Mouse (Mus musculus): ENCODE measurements around the gene Zmynd12. TPM values are rescaled to one million over a fixed set of nuclear protein-coding genes. Genes with fewer than 3 reads are reported as not detected.

Gene Zmynd12
- not detected for total RNA-seq (2021)
- long read RNA-seq, experiment 1 = 0 reads
- long read RNA-seq, experiment 2 = 0 reads

GRCm38 (mm10) chr4:119422294-119422964 is at the start of gene Zmynd12, which contains the start of gene Ppcs:
Zmynd12 (plus strand) TSS chr4:119422814.
Ppcs (minus strand) TSS chr4:119422420.
- DNase-seq (ENCODE audit: low spot score in 2 of 2) = peak; percentile 71 to 87

- no peak for DNase-seq (ENCODE audit: low spot score in 2 of 2)
Measured at GRCm38 (mm10) chr4:119381471-119382190, 41.0 kb upstream of the Zmynd12 start.

GRCm38 (mm10) chr4:119389184-119389583 is 33.4 kb upstream of the Zmynd12 start:
- DNase-seq (ENCODE audit: low spot score in 2 of 2) = no peak

- no peak for DNase-seq (ENCODE audit: low spot score in 2 of 2)
Measured at GRCm38 (mm10) chr4:119390369-119390768, 32.2 kb upstream of the Zmynd12 start.

- no peak for DNase-seq (ENCODE audit: low spot score in 2 of 2)
Measured at GRCm38 (mm10) chr4:119398751-119399150, 23.9 kb upstream of the Zmynd12 start.

- DNase-seq (ENCODE audit: low spot score in 2 of 2) = no peak
Measured at GRCm38 (mm10) chr4:119400896-119401295, 21.7 kb upstream of the Zmynd12 start.

GRCm38 (mm10) chr4:119403431-119403830 is 19.2 kb upstream of the Zmynd12 start:
- DNase-seq (ENCODE audit: low spot score in 2 of 2) = no peak

GRCm38 (mm10) chr4:119411877-119412650 is 10.6 kb upstream of the Zmynd12 start:
- DNase-seq (ENCODE audit: low spot score in 2 of 2) = no peak

GRCm38 (mm10) chr4:119412791-119413190 is 9.8 kb upstream of the Zmynd12 start:
- peak in 1 of 2 experiments; percentile 27 for DNase-seq (ENCODE audit: low spot score in 2 of 2)

GRCm38 (mm10) chr4:119415072-119415753 is 7.4 kb upstream of the Zmynd12 start, which contains the start of gene Ccdc30:
Ccdc30 (minus strand) TSS chr4:119415521.
- DNase-seq (ENCODE audit: low spot score in 2 of 2) = peak; percentile 67 to 85

GRCm38 (mm10) chr4:119417270-119417669 is 5.3 kb upstream of the Zmynd12 start:
- no peak for DNase-seq (ENCODE audit: low spot score in 2 of 2)

GRCm38 (mm10) chr4:119417894-119418293 is 4.7 kb upstream of the Zmynd12 start:
- DNase-seq (ENCODE audit: low spot score in 2 of 2) = no peak

GRCm38 (mm10) chr4:119421191-119421590 is 1.4 kb upstream of the Zmynd12 start:
- DNase-seq (ENCODE audit: low spot score in 2 of 2) = no peak

- peak; percentile 25 to 55 for DNase-seq (ENCODE audit: low spot score in 2 of 2)
Measured at GRCm38 (mm10) chr4:119421921-119422293, 707 bp upstream of the Zmynd12 start.

GRCm38 (mm10) chr4:119425077-119425476 is 2.5 kb downstream of the Zmynd12 start:
- DNase-seq (ENCODE audit: low spot score in 2 of 2) = no peak

- DNase-seq (ENCODE audit: low spot score in 2 of 2) = no peak
Measured at GRCm38 (mm10) chr4:119425601-119426000, 3.0 kb downstream of the Zmynd12 start.

GRCm38 (mm10) chr4:119427680-119428079 is 5.1 kb downstream of the Zmynd12 start:
- no peak for DNase-seq (ENCODE audit: low spot score in 2 of 2)

- DNase-seq (ENCODE audit: low spot score in 2 of 2) = peak in 1 of 2 experiments; percentile 18
Measured at GRCm38 (mm10) chr4:119430678-119431077, 8.1 kb downstream of the Zmynd12 start.

GRCm38 (mm10) chr4:119437936-119438335 is 15.3 kb downstream of the Zmynd12 start:
- no peak for DNase-seq (ENCODE audit: low spot score in 2 of 2)

- DNase-seq (ENCODE audit: low spot score in 2 of 2) = no peak
Measured at GRCm38 (mm10) chr4:119441836-119442235, 19.2 kb downstream of the Zmynd12 start.

GRCm38 (mm10) chr4:119442539-119442938 is 19.9 kb downstream of the Zmynd12 start:
- DNase-seq (ENCODE audit: low spot score in 2 of 2) = no peak
